Mouse (Mus musculus): Measurements from ENCODE around the gene Dscam.

GRCm38 (mm10) chr16:96848916-96849315 is 321.6 kb downstream of the Dscam start:
- no peak for TF ChIP-seq POLR2A (IDR thresholded peaks at IDR 0.05; ENCODE audit: low read depth, low read length)
- TF ChIP-seq CTCF (IDR thresholded peaks at IDR 0.05; ENCODE audit: extremely low read depth, insufficient read length, insufficient replicate concordance, low read depth, low read length) = no peak
